Mouse (Mus musculus): ENCODE results near the gene Ddn.
"Not testable (repeated sequence)": the region's sequence is repeated elsewhere in the genome, so short reads cannot be mapped to it uniquely, and the experiment has no call there.

Ddn gene

DNA sequence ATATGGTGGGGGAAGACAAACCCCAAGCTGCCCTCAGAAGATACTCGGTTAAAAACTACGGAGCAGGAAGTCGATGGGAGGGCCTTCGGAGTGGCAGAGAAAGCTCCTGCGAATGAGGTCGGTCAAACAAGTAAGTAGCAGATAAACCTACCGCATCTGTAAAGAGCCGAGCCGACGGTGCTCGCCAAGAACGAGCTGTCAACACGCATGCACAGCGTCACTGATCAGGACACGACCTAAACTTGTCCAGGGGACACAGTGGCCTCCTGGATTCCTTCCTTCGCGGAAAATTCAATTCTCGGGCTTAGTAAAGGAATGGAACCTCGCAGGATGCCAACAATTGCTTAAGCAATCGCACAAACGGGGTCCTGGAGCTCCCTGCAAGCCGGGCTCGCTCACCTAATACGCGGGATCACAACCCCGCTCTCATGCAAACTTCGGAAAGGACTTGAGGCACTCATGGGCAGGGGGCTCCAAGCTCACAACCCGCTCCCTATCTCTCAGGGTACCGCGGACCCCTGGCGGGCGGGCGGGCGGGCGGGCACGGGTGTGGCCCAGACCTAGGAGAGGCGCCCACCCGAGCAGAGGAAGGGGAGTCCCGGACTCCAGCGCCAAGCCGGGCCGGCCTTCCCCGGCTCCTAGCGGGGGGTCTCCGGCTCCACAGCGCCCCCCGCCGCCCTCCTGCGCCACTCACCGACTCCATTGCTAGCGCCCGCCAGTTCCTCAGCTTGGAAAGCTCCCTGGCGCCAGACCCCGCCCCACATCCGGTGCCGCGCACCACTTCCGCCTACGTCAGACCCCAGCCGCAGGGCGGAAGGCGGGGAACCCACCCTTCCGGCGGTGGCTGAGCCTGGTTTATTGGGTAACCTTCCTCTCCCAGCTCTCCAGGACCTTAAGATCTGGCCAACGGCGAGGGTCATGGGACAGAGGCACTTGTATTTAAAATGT, 21.7 kb upstream of the Ddn start, which contains the start of gene Prkag1:
TSS of gene Prkag1 (minus strand) at position 786 of the 948 bp plus-strand sequence.
- peak; percentile 96 for DNase-seq (ENCODE audit: low spot score)

- DNase-seq (ENCODE audit: low spot score): no peak
Observed at GRCm38 (mm10) chr15:98827611-98828011, 18.3 kb upstream of the Ddn start.

DNA sequence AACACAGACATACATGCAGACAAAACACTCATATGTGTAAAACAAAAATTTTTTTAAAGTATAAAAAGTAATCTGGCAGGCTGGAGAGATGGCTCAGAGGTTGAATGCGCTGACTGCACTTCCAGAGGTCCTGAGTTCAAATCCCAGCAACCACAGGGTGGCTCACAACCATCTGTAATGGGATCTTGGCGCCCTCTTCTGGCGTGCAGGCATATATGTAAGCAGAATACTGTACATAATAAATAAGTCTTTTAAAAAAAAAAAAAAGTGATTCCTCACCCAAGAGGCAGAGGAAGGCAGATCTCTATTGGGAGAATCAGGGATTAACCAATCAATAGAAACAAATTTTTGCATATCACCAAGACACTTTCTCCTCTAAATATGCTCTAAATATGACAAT, 14.1 kb upstream of the Ddn start:
- DNase-seq (ENCODE audit: low spot score): no peak

DNA sequence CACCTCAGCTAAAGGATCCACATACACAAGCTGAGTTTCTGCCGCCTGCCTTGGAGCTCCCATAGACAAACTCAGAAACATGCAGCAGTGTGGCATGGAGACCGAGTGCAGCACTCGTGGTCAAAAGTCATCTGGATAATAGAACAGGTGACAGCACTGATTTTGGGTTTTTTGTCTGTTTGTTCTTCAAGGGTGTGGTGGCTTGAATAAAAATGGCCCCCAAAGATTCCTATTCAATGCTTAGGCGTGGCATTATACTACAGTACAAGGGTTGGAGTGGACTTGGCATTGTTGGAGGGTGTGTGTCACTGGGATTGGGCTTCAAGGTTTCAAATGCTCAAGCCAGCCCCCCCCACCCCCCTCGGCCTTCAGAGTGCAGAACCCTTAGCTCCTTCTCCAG, 12.9 kb upstream of the Ddn start:
- no peak for DNase-seq (ENCODE audit: low spot score)

DNA sequence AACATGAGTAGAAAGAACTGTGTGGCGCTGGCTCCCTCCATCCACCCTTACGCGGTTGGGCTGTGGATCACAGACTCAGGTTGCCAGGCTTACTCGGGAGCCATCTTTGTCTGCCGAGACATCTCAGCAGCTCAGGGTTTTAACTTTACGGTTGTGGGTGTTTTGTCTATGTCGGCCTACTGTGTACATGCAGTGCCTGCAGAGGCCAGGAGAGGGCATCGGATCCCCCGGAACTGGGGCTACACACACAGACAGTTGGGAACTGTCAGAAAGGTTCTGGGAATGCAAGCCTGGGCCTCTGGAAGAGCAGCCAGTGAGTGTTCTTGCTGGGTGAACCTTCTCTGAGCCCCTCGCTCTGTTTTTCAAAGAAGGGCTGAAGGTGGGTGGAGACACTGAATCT, 12.1 kb upstream of the Ddn start:
- no peak for DNase-seq (ENCODE audit: low spot score)

DNA sequence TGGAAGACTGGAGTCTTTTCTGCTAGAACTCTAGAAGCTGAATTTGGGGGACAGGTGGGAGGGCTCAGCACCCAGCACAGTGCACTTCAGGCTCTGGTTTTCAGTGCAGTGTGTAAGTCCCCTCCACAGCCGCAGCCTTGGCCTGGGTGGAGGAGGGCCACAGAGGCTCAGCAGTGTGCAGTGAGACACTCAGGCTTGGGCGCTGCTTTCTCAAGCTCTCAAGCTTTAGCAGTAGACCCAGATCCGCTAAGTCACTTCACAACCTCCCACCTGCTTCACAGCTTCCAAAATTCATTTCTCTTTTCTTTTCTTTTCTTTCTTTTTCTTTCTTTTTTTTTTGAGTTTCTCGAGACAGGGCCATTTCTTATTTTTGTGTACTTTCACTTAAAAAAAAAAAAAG, 11.6 kb upstream of the Ddn start:
- no peak for DNase-seq (ENCODE audit: low spot score)

GRCm38 (mm10) chr15:98818171-98818570, 8.9 kb upstream of the Ddn start:
- no peak for DNase-seq (ENCODE audit: low spot score)

GRCm38 (mm10) chr15:98812741-98813424, 3.6 kb upstream of the Ddn start:
- no peak for DNase-seq (ENCODE audit: low spot score)

GRCm38 (mm10) chr15:98810212-98810611, 922 bp upstream of the Ddn start:
- not testable (repeated sequence) for DNase-seq (ENCODE audit: low spot score)

- no peak for DNase-seq (ENCODE audit: low spot score)
Observed at GRCm38 (mm10) chr15:98808651-98809134, 597 bp downstream of the Ddn start.

GRCm38 (mm10) chr15:98807895-98808650, 1.2 kb downstream of the Ddn start:
- no peak for DNase-seq (ENCODE audit: low spot score)

DNA sequence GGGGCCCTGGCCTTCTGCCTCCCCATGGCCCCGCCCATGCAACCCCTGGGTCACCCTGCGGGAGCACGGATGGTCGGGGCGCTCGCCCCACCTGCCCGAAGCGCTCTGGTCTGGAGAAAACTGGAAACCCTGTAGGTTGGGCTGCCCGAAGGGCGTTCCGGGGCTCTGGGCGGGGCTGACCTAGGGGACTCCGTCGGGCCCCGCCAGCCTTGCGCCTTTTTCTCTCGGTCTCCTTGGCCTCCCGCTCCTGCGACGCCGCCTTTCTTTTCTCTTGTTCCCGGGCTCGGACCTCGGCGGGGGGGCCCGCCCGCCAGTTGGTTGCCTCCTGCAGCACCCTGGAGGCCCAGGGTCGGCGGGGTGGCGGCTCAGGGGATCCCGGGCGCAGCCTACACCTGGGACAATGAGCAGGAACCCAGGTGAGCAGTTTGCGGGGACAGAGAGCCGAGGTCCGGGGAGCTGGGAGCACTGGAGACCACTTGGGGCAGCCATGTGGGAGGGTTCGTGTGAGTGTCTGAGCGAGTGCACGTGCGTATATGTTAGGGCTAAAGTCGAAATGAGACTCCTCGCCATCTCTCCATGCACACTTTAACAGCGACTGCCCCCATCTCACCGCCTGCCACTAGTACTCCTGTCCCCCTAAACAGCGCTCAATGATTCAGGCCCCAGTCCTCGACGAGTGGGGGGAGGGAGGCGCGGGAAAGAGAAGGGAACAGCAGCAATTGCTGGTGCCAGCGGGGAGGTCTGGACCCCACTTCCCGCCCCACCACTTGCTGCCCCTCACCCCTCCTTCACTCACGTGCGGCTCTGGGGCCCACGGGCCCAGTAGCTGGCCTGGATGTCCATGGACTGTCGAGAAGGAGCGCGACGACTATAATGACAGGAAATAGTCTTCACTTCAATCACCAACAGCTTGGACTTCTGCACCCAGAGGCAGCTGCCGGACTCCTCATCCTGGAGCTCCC, 2.2 kb downstream of the Ddn start:
- peak; percentile 33 for DNase-seq (ENCODE audit: low spot score)

DNA sequence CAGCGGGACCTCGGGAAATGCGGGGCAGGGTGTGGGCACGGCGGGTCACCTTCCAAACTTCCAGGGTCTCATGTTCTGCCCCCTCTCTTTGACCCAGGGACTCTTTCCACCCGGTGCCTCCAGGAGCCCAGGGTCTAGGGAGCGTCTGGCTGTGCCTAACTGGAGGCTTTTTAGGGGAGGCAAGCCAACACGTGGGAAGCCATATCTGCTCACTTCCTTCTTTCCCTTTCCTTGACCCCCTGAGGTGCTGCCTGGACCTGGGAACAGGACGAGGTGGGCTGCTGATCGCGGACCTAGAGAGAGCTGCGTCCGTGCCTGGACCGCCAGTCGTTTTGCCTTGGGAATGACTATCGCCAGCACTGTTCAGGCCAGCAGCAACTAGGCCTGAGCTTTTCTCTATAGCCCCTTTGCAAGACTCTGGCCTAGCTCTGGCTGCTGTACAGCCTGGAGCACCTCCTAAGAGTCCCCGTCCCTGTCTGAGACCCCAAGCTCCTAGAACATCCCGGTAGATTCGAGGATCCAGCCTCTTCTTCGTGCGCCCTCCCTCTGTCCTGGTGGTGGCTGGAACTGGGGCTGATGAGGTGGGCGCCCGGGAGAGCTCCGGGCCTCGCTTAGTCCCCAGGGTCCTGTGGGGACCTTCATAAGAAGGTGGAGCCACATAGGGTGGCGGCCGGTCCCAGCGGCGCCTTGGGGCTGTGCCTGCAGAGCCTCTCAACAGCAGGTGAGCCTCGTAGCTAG, 3.0 kb downstream of the Ddn start:
- no peak for DNase-seq (ENCODE audit: low spot score)

DNA sequence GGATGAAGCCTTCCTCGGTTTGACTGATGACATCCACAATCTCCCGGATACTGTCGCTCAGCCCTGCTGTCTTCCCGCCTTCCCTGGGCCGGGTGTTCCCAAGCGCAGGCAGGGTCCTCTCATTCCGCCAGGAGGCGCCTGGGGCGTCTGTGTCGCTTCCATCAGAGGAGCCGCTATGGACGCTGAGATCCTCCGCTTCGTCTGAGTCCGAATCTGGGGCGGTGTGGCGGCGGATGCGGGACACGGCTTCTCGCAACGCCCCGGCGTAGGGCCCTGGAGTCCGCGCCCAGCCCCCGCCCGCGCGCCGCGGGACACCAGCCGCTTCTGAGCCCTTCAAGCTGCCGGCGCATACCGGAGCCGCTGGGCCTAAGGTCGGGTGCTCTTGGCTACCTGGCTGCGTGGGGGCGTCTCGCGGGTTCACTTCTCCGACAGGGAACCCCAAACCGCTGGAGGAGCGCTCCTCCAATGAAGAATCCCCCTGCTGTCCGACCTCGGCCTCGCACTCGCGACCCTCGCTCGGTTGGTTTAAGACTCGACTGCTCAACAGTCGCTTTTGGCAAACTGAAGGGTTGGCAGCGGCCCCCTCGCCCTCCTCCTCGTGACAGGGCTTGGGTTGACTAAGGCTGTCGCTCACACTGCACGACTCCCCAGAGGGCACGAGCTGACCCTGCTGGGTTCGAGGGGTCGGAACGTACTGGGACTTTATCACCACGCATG, 3.8 kb downstream of the Ddn start:
- peak; percentile 48 for DNase-seq (ENCODE audit: low spot score)

GRCm38 (mm10) chr15:98804054-98804453, 5.2 kb downstream of the Ddn start:
- DNase-seq (ENCODE audit: low spot score): peak; percentile 73

- DNase-seq (ENCODE audit: low spot score): no peak
Observed at GRCm38 (mm10) chr15:98802926-98803325, 6.4 kb downstream of the Ddn start.

DNA sequence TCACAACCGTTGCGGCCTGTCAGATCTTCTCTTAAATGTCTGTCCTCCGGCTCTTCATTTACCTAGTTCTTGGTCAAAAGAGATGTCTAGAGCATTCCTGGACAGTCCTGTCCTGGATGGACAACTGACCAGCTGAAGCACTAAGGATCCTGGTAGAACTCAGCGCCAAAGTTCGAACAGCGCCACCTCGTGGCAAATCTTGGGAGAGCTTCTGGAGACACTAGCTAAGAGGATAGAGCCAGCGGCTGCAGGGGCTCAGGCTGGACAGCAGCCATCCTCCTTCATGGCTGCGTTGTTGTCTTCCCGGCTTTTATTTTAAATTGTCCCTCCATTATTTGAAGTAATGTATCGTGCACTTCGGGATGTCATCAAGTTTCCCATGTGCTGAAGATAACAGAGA, 9.9 kb downstream of the Ddn start:
- DNase-seq (ENCODE audit: low spot score): peak; percentile 72

DNA sequence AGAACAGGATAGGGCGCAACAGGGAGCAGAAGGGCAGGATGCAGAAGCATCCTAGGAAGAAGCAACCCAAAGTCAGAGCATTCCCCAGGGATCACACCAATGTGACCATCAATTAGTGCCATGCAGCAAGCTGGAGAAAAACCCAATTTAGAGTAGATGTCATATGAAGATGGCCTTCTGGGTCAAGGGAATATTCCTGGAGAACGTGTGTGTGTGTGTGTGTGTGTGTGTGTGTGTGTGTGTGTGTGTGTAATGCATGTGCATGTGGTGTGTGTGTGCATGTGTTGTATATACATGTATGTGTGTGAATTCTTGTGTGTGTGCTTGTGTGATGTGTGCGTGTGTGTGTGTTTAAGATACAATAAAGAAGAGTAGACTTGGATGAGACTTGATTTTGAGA, 10.4 kb downstream of the Ddn start:
- no peak for DNase-seq (ENCODE audit: low spot score)

GRCm38 (mm10) chr15:98797835-98798492, 11.3 kb downstream of the Ddn start:
- DNase-seq (ENCODE audit: low spot score): peak; percentile 35
